Mouse (Mus musculus) embryonic fibroblast, embryonic 13.5 days (primary cell): ENCODE measurements at regions not wholly inside any gene's neighbourhood (a gene's known extent, or its start where the extent isn't known, plus 50 kb on each side); places are given as distances from the start of the nearest gene placed in this dataset.

Source experiments
- CTCF ChIP-seq: IDR thresholded peaks from 2 replicates; pipeline ENCODE4 v1.5.1; 2011; ENCODE audit warnings: mild to moderate bottlenecking, control low read depth, low read length, moderate library complexity, borderline replicate concordance; ENCODE audit not compliant: insufficient read depth
- POLR2A ChIP-seq: IDR thresholded peaks from 2 replicates; pipeline ENCODE4 v1.6.1; 2011; ENCODE audit warnings: low read depth, mild to moderate bottlenecking, control low read depth, low read length, moderate library complexity

DNA sequence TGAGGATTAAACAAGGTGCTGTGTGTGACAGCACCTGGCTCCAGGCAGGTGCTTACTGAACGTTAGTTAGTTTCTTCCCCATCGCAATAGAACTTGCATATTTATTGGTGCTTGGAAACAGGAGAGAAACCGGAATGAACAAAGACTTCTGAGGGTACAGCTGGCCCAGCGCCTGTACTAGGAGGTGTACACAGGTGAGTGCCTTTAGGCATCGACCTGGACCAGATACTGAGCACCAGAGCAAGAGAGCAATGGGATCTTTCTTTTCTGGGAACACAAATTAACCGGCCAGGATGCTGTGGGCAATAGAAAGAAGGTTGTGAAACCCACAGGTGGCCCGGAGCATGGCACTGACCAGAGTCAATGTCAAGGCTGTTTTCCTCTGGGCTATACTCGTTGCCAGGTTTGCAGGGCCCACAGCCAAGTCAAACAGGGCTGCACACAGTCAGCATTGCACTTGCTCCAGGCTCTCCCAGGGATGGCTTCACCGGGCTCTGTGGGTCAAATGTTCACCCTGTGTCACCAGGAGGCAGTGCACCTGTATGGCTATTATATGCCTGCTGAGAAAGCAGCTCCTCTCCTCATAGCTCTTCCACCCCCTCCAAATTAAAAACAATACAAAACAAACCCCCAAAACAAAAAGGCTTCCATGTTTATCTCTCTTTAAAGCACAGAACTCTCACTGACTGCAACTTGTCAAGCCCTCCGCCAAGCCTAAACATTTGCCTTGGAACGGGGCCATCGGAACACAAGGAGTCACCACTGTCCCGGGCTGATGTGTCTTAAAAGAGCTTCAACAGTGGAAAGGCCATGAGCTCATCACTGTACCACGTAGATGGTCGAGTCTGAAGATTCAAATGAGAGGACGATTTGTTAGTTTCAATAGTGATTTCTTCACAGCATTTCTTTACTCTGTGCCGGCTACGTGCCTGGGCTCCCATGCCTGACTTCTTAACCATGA lies 629.1 kb downstream of the Rnf144a start:
- TF ChIP-seq CTCF (no peak), POLR2A (no peak)
